Mouse (Mus musculus) kidney, postnatal 36 days (tissue): ENCODE data around the gene Ggnbp2.

Experiments
- DNase-seq, 2 experiments: peaks; one replicate each; pipeline ENCODE4 v3.0.0; 2021 to 2022; ENCODE audit warnings: mixed read lengths in 2 of 2

Gene Ggnbp2

GRCm38 (mm10) chr11:84822487-84822886, 48.1 kb downstream of the Ggnbp2 start:
- no peak for DNase-seq

- no peak for DNase-seq
Measured at GRCm38 (mm10) chr11:84821131-84821770, 49.4 kb downstream of the Ggnbp2 start.

GRCm38 (mm10) chr11:84818961-84819692, 51.5 kb downstream of the Ggnbp2 start, which contains the start of gene Mrm1:
Gene Mrm1 (minus strand): TSS chr11:84819515.
- DNase-seq, result peak; percentile 98 to 99

GRCm38 (mm10) chr11:84818085-84818960, 52.3 kb downstream of the Ggnbp2 start:
- peak; percentile 85 to 88 for DNase-seq

GRCm38 (mm10) chr11:84817362-84817761, 53.3 kb downstream of the Ggnbp2 start:
- peak in 1 of 2 experiments; percentile 37 for DNase-seq

- DNase-seq, result peak; percentile 60 to 85
Measured at GRCm38 (mm10) chr11:84813724-84814510, 56.7 kb downstream of the Ggnbp2 start.

- no peak for DNase-seq
Measured at GRCm38 (mm10) chr11:84804373-84804772, 66.2 kb downstream of the Ggnbp2 start.

- peak; percentile 53 to 87 for DNase-seq
Measured at GRCm38 (mm10) chr11:84797627-84798353, 72.8 kb downstream of the Ggnbp2 start.

- DNase-seq, result no peak
Measured at GRCm38 (mm10) chr11:84797026-84797425, 73.6 kb downstream of the Ggnbp2 start.

GRCm38 (mm10) chr11:84794496-84795113, 76.0 kb downstream of the Ggnbp2 start:
- peak; percentile 53 to 84 for DNase-seq

- DNase-seq, result no peak
Measured at GRCm38 (mm10) chr11:84793545-84793944, 77.1 kb downstream of the Ggnbp2 start.

GRCm38 (mm10) chr11:84790383-84790782, 80.2 kb downstream of the Ggnbp2 start:
- DNase-seq, result no peak
